Mouse (Mus musculus): ENCODE measurements around the gene Hspa1a. TPM values are rescaled to one million over a fixed set of nuclear protein-coding genes. Genes with fewer than 3 reads are reported as not detected.
"Not testable (repeated sequence)": the region's sequence is repeated elsewhere in the genome, so short reads cannot be mapped to it uniquely, and the experiment has no call there.

The Hspa1a gene
- total RNA-seq, 2 experiments from 2014 or later, result 10.8 to 12.6 TPM

- intact Hi-C loops (cut with DNase I), result no loop called here
Observed at GRCm38 (mm10) chr17:34975581-34976492, 3.9 kb upstream of the Hspa1a start.

DNA sequence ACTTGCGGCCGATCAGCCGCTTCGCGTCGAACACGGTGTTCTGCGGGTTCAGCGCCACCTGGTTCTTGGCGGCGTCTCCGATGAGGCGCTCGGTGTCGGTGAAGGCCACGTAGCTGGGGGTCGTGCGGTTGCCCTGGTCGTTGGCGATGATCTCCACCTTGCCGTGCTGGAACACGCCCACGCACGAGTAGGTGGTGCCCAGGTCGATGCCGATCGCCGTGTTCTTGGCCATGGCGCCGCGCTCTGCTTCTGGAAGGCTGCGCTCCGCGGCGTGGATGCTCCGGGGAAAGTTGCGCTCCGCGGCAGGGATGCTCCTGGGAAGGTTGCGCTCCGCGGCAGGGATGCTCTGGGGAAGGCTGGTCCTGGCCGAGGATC, 275 bp downstream of the Hspa1a start:
- DNase-seq (ENCODE audit: low spot score in 2 of 2); intact Hi-C loops (cut with DNase I): not testable (repeated sequence)

More at GRCm38 (mm10) chr17:34975581-34976492, 3.9 kb upstream of the Hspa1a start:
- DNase-seq (ENCODE audit: low spot score in 2 of 2), result no peak

- DNase-seq (ENCODE audit: low spot score in 2 of 2); intact Hi-C loops (cut with DNase I): not testable (repeated sequence)
Observed at GRCm38 (mm10) chr17:34970850-34971249, 1.1 kb downstream of the Hspa1a start.

DNA sequence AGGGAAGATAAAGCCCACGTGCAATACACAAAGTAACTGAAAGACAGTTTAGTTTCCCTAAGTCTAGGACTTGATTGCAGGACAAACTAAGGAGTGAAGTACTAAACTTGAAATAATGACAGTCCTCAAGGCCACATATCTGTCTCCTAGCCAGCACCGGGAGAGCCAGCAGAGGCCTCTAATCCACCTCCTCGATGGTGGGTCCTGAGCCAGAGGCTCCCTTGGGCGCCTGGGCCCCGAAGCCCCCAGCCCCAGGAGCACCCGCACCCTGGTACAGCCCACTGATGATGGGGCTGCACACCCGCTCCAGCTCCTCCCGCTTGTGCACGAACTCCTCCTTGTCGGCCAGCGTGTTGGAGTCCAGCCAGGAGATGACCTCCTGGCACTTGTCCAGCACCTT, 2.1 kb downstream of the Hspa1a start, which contains the start of gene Gm20481:
TSS of gene Gm20481 (plus strand) at position 91 of the 400 bp plus-strand sequence.
- DNase-seq (ENCODE audit: low spot score in 2 of 2); intact Hi-C loops (cut with DNase I): not testable (repeated sequence)

DNA sequence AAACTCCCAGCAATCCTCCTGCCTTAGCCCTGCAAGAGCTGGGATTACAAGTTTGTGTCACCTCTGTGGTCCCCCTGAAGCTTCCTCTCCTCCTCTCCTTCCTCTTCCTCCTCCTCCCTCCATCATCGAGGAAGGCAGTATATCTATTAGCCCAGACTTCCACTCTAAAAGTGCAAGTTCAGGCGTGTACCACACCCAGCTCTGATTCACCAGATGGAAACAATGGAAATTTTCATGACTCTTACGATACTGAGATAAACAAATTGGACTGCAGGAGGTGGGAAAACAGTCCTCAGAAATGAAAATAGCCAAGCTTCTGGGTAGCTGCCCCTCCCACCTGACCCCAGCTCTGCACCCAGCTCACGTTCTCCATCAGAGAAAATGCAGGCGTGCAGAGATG, 6.3 kb downstream of the Hspa1a start:
- intact Hi-C loops (cut with DNase I), result no loop called here
- no peak for DNase-seq (ENCODE audit: low spot score in 2 of 2)

GRCm38 (mm10) chr17:34964640-34965049, 7.3 kb downstream of the Hspa1a start:
- intact Hi-C loops (cut with DNase I), result no loop called here
- no peak for DNase-seq (ENCODE audit: low spot score in 2 of 2)

- no peak for DNase-seq (ENCODE audit: low spot score in 2 of 2)
- intact Hi-C loops (cut with DNase I), result no loop called here
Observed at GRCm38 (mm10) chr17:34962841-34963240, 9.1 kb downstream of the Hspa1a start.

DNA sequence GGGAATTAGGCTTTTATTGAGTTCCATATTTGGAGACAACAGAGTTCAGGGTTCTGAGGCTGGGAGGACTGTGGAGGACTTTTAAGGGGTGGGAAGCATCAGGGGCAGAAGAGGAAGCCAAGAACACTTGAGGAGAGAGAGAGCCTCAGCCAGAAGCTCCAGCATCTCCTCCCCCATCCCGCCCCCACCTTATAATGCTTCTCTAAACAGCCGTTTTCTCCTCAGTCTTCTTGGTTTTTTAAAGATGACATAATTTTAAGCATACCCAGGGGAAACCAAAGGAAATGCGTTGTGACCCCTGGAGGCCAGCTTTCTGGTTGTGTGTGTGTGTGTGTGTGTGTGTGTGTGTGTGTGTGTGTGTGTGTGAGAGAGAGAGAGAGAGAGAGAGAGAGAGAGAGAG, 9.8 kb downstream of the Hspa1a start:
- peak in 1 of 2 experiments; percentile 14 for DNase-seq (ENCODE audit: low spot score in 2 of 2)
- intact Hi-C loops (cut with DNase I), result no loop called here

DNA sequence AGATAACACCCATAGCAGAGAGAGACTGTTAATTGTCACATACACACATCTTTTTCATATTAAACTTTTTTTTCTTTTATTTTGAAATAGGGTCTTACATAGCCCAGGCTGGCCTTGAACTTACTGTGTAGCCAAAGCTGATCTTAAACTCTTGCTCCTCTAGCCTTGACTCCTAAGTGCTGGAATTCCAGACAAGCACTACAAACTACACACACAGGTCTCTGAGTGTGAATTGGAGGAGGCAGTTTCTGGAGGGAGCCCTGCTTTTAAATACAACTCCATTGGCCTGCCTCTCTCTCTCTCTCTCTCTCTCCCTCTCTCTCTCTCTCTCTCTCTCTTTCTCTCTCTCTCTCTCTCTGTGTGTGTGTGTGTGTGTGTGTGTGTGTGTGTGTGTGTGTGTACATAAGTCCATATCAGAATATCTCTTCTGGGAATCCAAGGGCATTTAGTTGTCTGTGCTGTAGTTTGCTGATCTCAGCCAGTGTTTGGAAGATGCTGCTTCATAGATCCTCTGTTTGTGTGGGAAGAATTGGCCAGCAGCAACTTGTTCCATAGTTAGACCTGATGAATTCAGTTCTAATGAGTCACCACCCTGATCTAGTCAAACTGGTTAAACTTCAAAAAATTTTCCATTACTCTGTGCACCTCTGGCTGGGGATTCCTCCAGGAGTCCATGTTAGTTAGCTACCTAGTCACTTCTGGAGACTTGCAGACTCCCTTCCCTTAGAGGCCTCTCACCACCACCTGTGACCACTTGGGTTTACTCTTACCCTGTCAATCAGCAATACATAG, 11.1 kb downstream of the Hspa1a start:
- peak in 1 of 2 experiments; percentile 31 for DNase-seq (ENCODE audit: low spot score in 2 of 2)
- intact Hi-C loops (cut with DNase I), result no loop called here

DNA sequence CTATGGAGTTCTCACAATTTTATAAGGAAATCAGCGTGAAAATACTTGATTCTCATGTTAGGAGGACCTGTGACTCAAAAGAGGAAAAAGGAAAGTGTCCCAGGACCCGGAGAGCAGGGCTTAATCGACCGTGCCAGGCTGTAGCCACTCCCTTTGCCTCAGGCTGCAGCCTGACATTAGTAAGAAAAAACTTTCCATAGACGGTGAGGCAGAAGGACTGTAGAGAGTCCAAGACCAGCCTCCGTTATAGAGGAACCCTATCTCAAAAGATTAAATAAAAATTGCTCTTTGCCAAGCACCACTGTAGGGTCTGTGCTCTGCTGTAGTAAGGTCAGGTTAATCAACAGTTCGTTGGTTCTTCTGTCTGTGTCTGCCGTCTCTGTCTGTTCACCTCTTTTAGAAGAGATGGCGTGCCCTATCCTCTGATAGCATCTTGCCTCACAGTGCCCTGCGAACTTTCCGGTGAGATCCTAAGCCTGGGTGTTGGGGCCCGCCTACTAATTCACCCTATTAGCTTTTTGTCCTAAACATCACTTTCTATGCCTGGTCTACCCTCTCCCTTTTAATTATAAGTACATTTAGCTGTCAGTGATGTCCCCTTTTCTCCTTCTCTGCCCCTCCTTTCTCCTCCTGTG, 12.0 kb downstream of the Hspa1a start:
- intact Hi-C loops (cut with DNase I), result no loop called here
- no peak for DNase-seq (ENCODE audit: low spot score in 2 of 2)

GRCm38 (mm10) chr17:34959130-34959778, 12.7 kb downstream of the Hspa1a start, which contains the start of gene Hspa1b:
TSS of gene Hspa1b (minus strand) at chr17:34959238.
- intact Hi-C loops (cut with DNase I), result not testable (repeated sequence)
- DNase-seq (ENCODE audit: low spot score in 2 of 2), result peak; percentile 80 to 87

- DNase-seq (ENCODE audit: low spot score in 2 of 2); intact Hi-C loops (cut with DNase I): not testable (repeated sequence)
Observed at GRCm38 (mm10) chr17:34958734-34959129, 13.2 kb downstream of the Hspa1a start.

- intact Hi-C loops (cut with DNase I), result not testable (repeated sequence)
Observed at GRCm38 (mm10) chr17:34957966-34958365, 14.0 kb downstream of the Hspa1a start.

DNA sequence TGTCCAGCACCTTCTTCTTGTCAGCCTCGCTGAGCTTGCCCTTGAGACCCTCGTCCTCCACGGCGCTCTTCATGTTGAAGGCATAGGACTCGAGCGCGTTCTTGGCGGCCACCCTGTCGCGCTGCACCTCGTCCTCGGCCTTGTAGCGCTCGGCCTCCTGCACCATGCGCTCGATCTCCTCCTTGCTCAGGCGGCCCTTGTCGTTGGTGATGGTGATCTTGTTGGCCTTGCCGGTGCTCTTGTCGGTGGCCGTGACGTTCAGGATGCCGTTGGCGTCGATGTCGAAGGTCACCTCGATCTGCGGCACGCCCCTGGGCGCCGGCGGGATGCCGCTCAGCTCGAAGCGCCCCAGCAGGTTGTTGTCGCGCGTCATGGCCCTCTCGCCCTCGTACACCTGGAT, 14.7 kb downstream of the Hspa1a start:
- intact Hi-C loops (cut with DNase I); DNase-seq (ENCODE audit: low spot score in 2 of 2): not testable (repeated sequence)

More at GRCm38 (mm10) chr17:34957966-34958365, 14.0 kb downstream of the Hspa1a start:
- DNase-seq (ENCODE audit: low spot score in 2 of 2), result not testable (repeated sequence)

DNA sequence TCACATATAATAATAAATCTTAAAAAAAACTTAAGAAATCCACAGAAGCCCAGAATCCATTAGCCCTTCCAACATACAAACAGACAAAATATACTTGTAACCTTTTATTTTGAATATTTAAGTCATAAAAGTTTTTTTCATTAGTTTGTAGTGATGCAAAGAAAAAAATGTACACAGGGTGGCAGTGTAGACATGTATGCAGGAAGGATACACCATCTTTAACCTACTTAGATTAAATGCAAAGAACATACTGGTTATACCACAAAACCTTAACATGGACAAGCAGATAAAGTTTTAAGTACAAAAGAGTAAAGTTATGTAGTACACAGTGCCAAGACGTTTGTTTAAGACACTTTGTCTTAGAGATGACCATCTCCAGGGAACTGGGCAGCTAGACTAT, 15.6 kb downstream of the Hspa1a start:
- DNase-seq (ENCODE audit: low spot score in 2 of 2), result peak in 1 of 2 experiments; percentile 31
- intact Hi-C loops (cut with DNase I), result no loop called here

DNA sequence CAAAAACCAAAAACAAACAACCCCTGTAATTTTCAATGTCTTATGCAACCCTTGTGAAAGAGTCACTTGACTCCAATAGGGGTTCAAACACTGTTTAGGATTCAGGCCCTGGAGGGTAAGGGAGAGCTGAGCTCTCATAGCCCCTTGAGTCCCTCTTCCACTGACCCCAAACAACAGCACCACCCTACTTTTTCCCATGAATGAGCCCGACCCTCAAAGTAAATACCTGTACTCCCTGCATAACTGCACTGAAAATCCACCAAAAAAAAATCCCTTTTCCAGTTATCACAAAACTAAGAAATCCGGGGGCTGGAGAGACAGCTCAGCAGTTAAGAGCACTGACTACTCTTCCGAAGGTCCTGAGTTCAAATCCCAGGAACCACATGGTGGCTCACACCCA, 16.1 kb downstream of the Hspa1a start:
- intact Hi-C loops (cut with DNase I), result no loop called here
- no peak for DNase-seq (ENCODE audit: low spot score in 2 of 2)

DNA sequence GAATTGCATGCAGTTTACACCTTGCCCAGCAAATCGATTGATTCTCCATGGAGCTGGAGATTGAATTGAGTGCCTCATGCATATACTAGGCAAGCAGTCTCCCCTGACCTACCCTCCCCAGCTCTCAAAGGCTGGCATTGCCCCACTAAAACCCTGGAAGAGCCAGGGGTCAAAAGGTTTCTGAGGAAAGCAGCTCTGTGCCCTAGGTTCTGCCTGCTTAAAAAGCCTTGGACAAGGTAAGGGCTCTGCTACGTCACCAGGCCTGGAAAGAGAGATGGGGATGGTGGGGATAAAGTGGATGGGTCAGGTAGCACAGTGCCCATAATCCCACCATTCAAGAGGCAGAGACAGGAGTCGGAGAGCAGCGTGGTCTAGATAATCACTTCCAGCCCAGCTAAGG, 17.1 kb downstream of the Hspa1a start:
- no peak for DNase-seq (ENCODE audit: low spot score in 2 of 2)
- intact Hi-C loops (cut with DNase I), result no loop called here

- DNase-seq (ENCODE audit: low spot score in 2 of 2), result no peak
- intact Hi-C loops (cut with DNase I), result loop anchor here (2.0 kb wide), 1 partner anchor 55 kb away; the partner anchor contains the start of genes C2 and Ehmt2
Observed at GRCm38 (mm10) chr17:34953904-34954303, 18.1 kb downstream of the Hspa1a start.

- DNase-seq (ENCODE audit: low spot score in 2 of 2), result no peak
- intact Hi-C loops (cut with DNase I), result loop anchor here (2.0 kb wide), 1 partner anchor 54 kb away; the partner anchor contains the start of genes C2 and Ehmt2
Observed at GRCm38 (mm10) chr17:34953258-34953657, 18.7 kb downstream of the Hspa1a start.

Data from left cerebral cortex, postnatal 25 days (tissue).